Mouse (Mus musculus) brain, adult 2 months (tissue): ENCODE results near the gene Fxyd2.
A peak's percentile ranks its signal among the peaks of the same experiment; 100 is the strongest.

Experiments
- DNase-seq: peaks from one replicate; pipeline ENCODE4 v3.0.0; 2011; ENCODE audit warnings: low read depth, low spot score

Fxyd2 gene

DNA sequence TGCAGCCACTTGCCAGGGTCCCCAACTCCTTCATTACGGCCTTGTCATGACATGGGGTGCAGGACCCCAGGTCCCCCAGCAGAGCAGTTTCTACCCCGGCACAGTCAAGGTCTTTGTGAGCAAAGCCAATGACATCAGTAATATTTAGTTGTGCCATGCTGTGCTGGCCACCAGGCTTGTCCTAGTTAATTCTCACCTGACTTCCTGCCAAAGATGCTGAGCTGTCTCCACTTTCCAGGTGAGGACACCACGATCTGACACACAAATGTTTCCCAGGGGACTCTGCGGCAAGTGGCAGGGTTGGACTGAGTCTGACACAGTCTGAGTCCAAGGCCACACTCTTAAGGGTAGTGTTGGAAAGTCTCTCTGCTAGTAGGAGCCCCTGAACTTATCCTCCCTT, 27.0 kb downstream of the Fxyd2 start, which contains the start of gene Dscaml1:
Gene Dscaml1, plus strand, starts transcription at position 173 of the 400 bp plus-strand sequence.
- DNase-seq: peak; percentile 91

DNA sequence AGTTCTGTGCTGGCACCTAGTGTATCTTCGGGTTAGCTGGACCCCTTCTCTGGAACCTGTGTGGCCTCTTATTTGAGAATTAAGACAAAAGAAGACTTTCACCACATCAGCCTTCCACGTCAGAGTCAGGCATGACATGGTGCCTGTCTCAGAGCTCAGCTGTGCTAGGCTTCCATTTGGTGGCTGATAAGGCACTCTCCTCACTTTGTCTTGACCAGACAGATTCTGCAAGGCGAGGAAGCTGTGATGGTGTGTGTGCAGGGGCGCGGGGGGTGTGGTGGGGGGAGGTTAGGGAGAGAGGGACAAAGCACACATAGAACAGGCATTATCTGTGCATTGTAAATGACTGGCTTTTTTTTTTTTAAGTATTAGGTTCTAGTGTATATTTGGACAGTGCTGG, 29.9 kb downstream of the Fxyd2 start:
- DNase-seq: no peak

DNA sequence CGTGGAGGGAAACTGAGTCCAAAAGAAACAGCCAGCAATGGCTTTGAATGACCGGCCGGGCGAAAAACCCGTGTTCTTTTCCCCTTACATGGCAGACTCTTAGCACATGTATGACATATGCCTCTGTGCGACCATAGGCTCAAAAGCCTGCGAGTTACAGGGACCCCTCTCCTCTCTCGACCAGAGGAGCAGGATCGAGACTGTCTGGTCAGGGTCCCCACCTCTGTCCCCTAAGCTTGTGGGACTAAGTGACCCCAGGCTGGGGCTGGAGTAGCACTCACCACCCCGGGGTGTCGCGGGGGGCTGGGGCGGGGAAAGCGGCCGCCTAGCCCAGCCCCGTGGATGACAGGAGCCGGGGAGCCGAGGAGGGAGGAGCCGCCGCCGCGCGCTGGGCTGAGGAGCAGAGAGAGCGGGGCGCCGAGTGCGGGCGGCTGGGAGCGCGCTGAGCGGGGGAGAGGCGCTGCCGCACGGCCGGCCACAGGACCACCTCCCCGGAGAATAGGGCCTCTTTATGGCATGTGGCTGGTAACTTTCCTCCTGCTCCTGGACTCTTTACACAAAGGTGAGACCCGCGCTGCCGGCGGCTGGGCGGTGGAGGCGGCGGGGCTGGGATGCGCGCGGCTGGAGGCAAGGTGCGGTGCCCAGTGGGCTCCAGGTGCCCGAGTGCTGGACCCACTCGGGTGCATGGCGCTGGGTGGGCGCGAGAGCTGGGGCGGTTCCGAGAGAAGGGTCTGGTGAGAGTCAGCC, 30.7 kb downstream of the Fxyd2 start:
- DNase-seq: peak; percentile 67

DNA sequence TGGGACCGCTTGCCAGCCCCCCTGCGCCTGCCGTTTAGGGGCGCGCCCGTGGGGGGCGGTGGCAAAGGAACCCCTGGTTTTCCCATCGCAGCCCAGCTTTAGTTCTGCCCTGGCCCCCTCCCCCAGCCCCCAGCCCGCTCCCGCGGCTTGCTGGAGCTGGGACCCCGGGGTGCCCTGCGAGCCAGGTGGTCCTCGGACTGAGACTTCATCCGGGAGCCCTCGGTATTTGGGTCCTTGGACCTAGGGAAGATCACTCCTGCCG, 31.2 kb downstream of the Fxyd2 start:
- no peak for DNase-seq

DNA sequence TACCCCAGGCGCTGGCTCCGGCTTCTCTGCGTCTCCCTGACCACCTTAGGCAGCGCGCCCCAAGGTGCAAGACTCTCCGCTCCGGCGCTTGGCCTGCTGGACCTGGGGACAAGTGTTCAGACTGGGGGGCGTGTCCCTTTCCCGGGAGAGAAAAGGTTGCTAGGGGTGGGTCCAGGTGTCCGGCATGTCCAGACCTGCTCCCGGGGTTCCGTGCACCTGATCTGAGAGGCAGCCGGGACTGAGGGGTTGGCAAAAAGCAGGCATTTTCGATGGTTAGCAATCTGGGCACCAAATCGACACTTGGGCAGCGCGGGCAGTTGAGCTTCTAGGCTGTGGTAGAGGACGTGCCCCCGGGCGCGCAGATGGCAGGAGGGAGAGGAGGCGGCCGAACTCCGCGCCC, 31.7 kb downstream of the Fxyd2 start:
- peak; percentile 52 for DNase-seq

DNA sequence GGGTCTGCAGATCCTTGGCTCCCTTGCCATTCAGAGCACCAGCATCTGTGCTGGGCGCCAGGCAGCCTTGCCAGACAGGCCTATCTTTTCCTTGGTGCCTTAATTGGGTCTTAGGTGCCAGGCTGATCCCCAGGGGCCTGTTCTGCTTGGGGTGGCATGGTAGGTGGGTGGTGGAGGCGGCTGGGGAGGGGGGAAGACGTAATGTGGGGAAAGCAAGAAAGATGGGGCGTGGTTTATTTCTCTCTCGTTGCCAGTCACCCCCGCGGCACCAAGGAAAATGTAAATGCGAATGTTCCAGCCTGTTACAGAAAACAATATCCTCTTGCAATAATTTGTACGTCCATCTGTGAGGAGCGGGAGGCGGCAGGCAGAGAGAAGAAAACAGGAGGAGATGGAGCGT, 33.2 kb downstream of the Fxyd2 start:
- DNase-seq: peak; percentile 79

DNA sequence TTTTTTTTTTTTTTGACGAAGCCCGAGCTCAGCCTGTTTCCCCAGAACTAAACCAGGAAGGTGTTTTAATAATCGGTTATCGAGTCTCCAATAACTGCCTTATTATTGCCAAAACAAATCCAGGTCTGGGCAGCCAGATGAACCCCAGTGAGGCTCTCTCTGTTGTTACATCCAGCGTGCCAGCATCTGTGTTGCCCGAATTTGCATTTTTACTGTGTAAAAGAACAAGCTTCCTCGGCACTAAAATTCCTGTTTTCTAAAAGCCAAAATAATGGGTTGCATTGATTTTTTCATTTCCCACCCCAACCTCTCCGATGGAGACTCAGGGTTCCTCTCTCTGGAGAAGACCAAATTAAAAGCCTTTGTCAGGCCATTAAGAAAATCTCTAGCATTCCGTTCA, 33.6 kb downstream of the Fxyd2 start:
- peak; percentile 50 for DNase-seq

DNA sequence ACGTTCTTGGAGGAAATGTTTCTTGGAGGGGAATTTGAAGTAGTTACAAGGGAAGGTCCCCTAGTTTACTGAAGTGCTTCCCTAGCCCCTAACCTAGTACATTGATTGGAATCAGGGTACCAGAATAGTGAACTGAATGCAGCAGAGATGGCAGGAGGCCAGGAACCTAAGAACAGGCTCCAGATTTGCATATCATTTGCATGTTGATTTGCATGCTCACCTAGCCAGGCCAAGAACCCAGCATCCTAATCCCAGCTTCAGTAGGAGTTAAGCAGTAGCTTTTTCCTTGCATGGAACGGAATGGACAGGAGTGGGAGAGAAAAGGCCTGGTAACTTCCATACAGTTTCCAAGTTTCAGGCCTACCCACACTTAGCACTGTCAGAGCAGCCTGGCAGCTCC, 34.7 kb downstream of the Fxyd2 start:
- DNase-seq: peak; percentile 55

DNA sequence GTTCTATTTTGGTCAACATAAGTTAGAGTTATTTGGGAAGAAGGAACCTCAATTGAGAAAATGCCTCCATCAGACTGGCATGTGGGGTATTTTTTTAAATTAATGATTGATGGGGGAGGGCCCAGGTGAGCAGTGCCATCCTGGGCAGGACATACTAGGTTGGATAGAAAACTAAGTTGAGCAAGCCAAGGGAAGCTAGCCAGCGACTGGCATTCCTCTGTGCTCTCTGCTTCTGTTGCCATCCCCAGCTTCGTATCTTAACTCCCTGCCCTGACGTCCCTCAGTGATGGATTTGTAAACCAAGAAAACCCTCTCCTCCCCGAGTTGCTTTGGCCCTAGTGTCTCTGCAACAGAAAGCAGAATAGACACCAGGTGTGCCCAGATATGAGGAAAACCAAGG, 39.6 kb downstream of the Fxyd2 start:
- DNase-seq: no peak

DNA sequence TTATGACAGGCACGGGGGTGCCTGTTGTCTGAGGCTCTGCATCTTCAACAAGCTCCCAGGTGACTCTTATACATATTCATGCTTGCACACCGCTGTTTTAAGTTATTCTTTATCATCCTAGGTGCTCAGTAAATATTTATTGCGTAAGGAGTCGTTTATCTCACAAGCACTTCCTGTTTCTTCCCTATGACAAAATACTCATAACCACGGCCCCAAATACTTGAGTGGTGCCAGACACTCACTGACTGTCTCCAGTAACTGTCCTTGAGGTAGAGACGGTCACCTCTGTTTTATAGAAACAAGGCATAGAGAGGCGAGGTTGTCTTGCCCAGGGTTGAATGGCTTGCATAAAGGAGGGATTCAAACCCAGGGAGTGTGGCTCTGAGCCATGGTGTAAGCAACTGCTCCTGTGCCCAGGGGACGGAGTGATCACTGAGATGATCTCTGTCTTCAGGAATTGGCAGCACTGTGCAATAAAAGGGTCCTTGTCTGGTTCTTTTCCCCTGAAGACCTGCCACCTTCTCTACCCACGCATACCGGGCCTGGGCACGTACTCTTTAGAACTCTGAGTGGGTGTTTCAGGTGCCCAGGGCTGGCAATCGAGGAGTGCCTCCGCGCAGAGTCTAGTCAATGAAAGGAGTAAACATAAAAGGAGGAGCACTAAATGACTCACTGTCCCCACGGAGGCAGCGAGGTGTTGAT, 40.8 kb downstream of the Fxyd2 start:
- DNase-seq: no peak

DNA sequence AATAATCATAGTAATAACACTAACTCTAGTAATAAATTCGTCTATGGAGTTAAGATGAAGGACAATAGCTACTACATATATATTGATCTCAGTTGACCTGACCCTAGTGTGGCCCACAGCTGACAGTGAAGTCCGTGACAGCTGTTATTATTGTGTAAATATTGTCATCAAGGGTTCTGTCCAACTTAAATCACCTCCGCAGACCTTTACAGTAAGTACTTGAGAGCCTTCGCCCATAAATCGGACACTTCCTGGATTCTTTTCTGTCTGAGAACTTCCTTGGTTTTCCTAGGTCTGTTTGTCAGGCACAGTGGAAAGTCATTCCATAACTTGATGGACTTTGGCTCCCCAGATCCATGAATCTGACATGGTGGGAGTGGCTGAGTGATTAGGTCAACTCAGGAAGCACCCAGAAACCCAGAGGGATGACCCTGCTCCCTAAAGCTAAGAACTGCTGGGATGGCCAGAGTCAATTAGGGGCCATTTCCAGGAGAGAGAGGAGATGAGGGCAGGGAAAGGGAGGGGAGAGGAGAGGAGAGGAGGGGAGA, 44.9 kb downstream of the Fxyd2 start:
- no peak for DNase-seq

DNA sequence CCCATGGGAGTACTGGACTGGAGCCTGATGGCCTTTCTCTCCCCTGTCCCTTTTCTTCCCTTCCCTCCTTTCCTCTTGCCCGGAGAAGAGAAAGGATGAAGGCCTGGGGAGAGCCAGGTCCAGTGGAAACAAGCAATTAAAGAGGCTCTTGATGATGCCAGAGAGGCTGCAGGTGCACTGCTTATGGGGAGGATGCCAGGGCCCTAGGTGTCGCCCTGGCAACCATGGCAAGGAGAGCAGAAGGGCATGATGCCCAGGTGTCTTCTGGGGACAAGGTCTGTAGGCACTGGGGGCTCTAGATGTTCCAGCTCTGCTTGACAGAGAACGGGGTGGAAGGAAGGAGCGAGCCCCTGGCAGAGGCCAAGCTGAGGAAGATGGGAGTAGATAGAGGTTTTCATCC, 50.2 kb downstream of the Fxyd2 start:
- peak; percentile 80 for DNase-seq

DNA sequence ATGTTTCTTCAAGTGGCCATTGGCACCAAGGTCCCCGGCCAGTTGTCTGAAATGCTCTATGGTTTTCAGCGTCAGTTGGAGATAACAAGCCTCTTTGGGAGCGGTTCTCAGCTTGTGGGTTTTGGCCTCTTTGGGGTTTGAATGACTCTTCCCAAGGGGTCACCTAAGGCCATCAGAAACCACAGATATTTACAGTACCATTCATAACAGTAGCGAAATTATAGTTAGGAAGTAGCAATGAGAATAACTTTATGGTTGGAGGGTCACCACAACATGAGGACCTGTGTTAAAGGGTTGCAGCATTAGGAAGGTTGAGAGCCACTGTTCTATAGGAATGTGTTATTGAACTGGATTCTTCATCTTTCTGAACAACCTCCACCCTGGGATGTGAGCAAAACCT, 51.9 kb downstream of the Fxyd2 start:
- no peak for DNase-seq

DNA sequence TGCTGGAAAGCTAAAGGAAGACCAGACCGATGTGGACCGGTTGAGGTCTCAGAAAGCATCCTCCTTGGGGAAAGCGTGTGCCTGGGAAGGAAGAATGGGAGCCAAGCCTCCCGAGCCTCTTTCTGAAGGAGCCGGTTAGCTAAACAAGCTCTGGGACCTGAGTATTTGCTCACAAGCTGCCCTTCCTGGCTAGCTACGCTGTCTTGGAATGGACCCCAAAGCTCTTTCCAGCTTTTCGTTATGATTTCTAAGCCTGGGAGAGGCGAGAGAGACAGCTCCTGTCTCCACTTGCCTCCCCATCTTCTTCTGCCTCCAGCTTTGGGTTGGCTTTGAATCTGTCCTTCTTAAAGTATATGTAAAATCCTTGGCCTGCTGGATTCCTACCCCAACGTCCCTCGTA, 54.6 kb downstream of the Fxyd2 start:
- DNase-seq: no peak

DNA sequence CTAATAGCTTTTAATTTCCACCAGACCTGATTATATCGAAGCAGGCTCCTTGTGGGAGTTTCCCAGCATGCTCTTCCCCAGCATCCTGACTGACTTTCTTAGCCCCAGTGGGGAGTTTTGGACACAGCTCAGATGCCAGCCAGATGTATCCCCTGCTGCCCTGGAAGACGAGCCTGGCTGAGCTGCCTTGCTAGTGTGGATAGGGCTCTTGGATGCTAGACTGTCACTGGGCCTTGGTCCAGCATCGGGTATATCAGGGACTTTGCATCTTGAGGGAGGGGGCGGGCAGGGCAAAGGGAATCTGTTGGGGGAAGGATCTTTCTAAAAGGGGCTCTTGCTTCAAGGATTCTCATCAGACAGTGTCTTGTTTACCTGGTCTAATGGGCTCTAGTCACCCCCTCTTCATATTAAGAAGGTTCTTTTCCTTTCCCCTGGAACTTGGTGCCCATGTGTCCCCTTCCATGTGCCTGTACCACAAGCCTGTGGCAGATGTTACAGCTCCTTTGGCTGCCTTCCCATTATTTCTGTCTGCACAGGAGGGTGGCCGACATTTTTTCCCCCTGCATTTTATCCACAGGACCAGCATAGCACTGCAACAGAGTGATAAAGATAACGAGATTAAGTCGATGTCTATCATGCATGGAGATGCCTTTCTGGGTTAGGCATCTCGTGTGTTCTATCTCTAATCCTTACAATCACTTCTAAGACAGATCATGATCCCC, 55.6 kb downstream of the Fxyd2 start:
- no peak for DNase-seq

DNA sequence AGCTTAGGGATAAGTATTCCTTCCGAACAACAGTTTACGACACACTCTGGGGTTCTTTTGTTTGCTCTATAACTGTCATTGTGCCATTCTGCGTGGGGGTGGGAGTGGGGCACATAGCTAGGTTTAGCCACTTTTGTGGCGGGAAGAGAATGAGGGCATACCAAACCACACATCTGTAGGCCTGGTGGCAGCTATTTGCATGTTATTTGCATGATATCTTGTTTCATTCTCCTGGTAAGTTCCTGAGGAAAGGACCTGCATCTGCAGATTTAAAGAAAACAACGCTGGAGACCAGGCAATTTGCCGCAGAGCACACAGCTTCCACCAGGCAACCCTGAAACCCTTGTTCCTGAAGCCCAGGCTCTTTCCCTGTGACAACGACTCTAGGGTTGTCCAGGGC, 57.7 kb downstream of the Fxyd2 start:
- no peak for DNase-seq

DNA sequence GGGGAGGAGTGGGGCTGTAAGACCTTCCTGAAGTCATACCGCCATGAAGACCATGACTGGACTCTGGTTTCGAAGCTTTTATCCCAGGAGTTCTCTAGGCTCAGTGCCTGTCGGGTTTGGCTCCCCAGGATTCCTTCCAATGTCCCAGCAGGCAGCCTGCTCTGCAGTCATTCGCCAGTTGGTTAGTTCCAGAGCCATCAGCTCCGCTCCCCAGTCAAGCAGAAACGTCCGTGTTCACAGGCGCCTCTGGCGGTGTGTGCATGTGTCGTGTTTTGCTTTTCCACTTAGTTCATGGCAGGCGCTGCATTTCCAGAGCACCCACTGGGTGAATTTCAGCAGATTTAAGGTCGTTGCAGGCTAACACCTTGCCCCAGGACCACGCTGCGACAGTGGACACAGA, 58.9 kb downstream of the Fxyd2 start:
- peak; percentile 66 for DNase-seq
